18 mouse cellular contexts compared by ENCODE assay signal in the genomic region with DNA sequence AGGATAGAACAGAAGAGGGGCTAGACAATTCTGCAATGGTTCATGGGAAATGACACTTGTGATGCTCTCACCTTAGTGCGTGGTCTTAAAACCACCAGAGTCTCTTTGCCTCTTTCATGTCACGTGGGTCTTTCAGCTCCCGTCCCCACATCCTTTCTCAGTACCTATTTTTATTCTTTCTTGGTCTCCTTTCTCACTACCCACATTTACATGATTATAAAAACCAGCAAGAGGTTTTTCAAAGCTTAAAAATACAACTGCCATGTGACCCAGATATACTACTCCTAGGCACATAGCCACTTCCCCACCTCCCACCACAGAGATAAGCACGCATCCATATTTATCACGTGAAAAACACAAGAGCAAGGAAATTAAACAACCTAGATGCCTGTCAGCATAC. TPM values are rescaled to one million over a fixed set of nuclear protein-coding genes. Genes with fewer than 3 reads are reported as not detected.
DNase-seq lines count a peak whose midpoint lies in the region; ATAC-seq and TF ChIP-seq lines count a peak whose summit lies in the region.
"Had no signal": no experiment of that assay in that cellular context is flagged by ENCODE, and none has a peak within 500 bp of the region (broad histone marks: within the 10 kb centered on the region; RNA-seq: fewer than 3 reads in every experiment).

No protein-coding gene starts in this region.

- H3K27me3 ChIP-seq in MEL (ENCODE audit: control insufficient read depth in 1 of 2, insufficient read depth in 2 of 2, low read length in 2 of 2), result no peaks in the 10 kb centered on the region
- H3K27me3 ChIP-seq in heart, embryonic 10.5 days (ENCODE audit: insufficient read depth, poor library complexity, severe bottlenecking), result no peaks in the 10 kb centered on the region
- no peaks in the 10 kb centered on the region for H3K27me3 ChIP-seq in lung, postnatal 0 days (replicated peaks; ENCODE audit: insufficient read depth, low read length)
- H3K27me3 ChIP-seq: hindbrain, embryonic 13.5 days; lung, embryonic 15.5 days; megakaryocyte, embryonic 14.5 days had no signal

- H3K4me1 ChIP-seq in MEL (ENCODE audit: control insufficient read depth in 1 of 2, insufficient read depth in 2 of 2, low read length in 2 of 2), result peaks cover 7 to 28% of the 10 kb centered on the region in 2 experiments
- H3K4me1 ChIP-seq in heart, embryonic 10.5 days, result peaks cover 15% of the 10 kb centered on the region
- no peaks in the 10 kb centered on the region for H3K4me1 ChIP-seq in lung, postnatal 0 days (ENCODE audit: insufficient read depth, low read depth, low read length)
- H3K4me1 ChIP-seq: hindbrain, embryonic 13.5 days had no signal

- 82% methylated on average over 5 of the region's 5 CpGs for WGBS in heart, embryonic 10.5 days
- WGBS in lung, postnatal 0 days, result 81% methylated on average over 5 of the region's 5 CpGs

- TF ChIP-seq RAD21 in MEL (IDR thresholded peaks at IDR 0.05; ENCODE audit: low read depth, low read length), result no peak

- no peak for TF ChIP-seq CTCF in MEL (IDR thresholded peaks at IDR 0.05 in 2 of 3, conservative IDR thresholded peaks at IDR 0.05 in 1 of 3; ENCODE audit: control insufficient read depth in 1 of 3, insufficient read depth in 1 of 3, low read depth in 2 of 3, low read length in 3 of 3, poor library complexity in 1 of 3, severe bottlenecking in 1 of 3)
- no peak for TF ChIP-seq CTCF in lung, postnatal 0 days (IDR thresholded peaks at IDR 0.05)

- H3K4me2 ChIP-seq in lung, postnatal 0 days (replicated peaks; ENCODE audit: low read depth, low read length), result no peak overlapping the region
- H3K4me2 ChIP-seq: hindbrain, embryonic 13.5 days; lung, embryonic 15.5 days had no signal

- ATAC-seq in megakaryocyte progenitor cell, adult 5-6 weeks (replicated peaks; ENCODE audit: poor library complexity), result 0 out of 2 replicates have a peak, but pooled peaks have one; percentile 26
- no peak for ATAC-seq in lung, postnatal 0 days
- ATAC-seq: forebrain, embryonic 16.5 days had no signal

- H3K4me3 ChIP-seq in MEL (ENCODE audit: control insufficient read depth in 1 of 2, insufficient read depth in 1 of 2, low read depth in 2 of 2, low read length in 2 of 2), result no peak overlapping the region
- H3K4me3 ChIP-seq in heart, embryonic 10.5 days, result no peak overlapping the region
- H3K4me3 ChIP-seq in lung, postnatal 0 days (ENCODE audit: low read depth, low read length), result no peak overlapping the region
- H3K4me3 ChIP-seq: erythroblast, embryonic 14.5 days; hindbrain, embryonic 13.5 days; lung, embryonic 15.5 days; megakaryocyte, embryonic 14.5 days had no signal

- H3K27ac ChIP-seq in MEL (ENCODE audit: control insufficient read depth, low read depth, low read length), result no peak overlapping the region
- no peak overlapping the region for H3K27ac ChIP-seq in heart, embryonic 10.5 days
- no peak overlapping the region for H3K27ac ChIP-seq in lung, postnatal 0 days (ENCODE audit: low read length)
- H3K27ac ChIP-seq: hindbrain, embryonic 13.5 days; lung, embryonic 15.5 days had no signal

- H3K9me3 ChIP-seq in MEL (replicated peaks; ENCODE audit: insufficient read depth, low read length), result no peaks in the 10 kb centered on the region
- H3K9me3 ChIP-seq in heart, embryonic 10.5 days, result no peaks in the 10 kb centered on the region
- H3K9me3 ChIP-seq in lung, postnatal 0 days (ENCODE audit: low read length), result no peaks in the 10 kb centered on the region
- H3K9me3 ChIP-seq: hindbrain, embryonic 13.5 days; lung, embryonic 15.5 days; megakaryocyte, embryonic 14.5 days had no signal

- H3K9ac ChIP-seq in MEL (ENCODE audit: control insufficient read depth, low read depth, low read length, poor library complexity, severe bottlenecking), result no peak overlapping the region
- H3K9ac ChIP-seq in lung, postnatal 0 days (replicated peaks; ENCODE audit: low read depth), result no peak overlapping the region
- H3K9ac ChIP-seq: hindbrain, embryonic 13.5 days; lung, embryonic 15.5 days had no signal

- no peaks in the 10 kb centered on the region for H3K79me2 ChIP-seq in MEL (ENCODE audit: control insufficient read depth, insufficient read depth, low read length, poor library complexity)

- peaks cover 0 to 17% of the 10 kb centered on the region in 2 experiments; a peak in 2 of 4 replicates for H3K36me3 ChIP-seq in MEL (ENCODE audit: control insufficient read depth in 1 of 2, insufficient read depth in 2 of 2, low read length in 2 of 2)
- no peaks in the 10 kb centered on the region for H3K36me3 ChIP-seq in heart, embryonic 10.5 days
- no peaks in the 10 kb centered on the region for H3K36me3 ChIP-seq in lung, postnatal 0 days (ENCODE audit: insufficient read depth, low read length)
- H3K36me3 ChIP-seq: hindbrain, embryonic 13.5 days; lung, embryonic 15.5 days had no signal

- no peak for TF ChIP-seq POLR2A in MEL (IDR thresholded peaks at IDR 0.05; ENCODE audit: control insufficient read depth in 1 of 2, insufficient read depth in 1 of 2, low read depth in 1 of 2, low read length in 2 of 2, poor library complexity in 1 of 2)

- DNase-seq in CD4-positive, CD25-positive, alpha-beta regulatory T cell, adult 2 months (ENCODE audit: low read depth, low spot score), result peak; percentile 79
- DNase-seq in MEL (ENCODE audit: low read depth, low spot score), result peak; percentile 43
- DNase-seq in thymus, postnatal 0 days (ENCODE audit: low spot score), result peak; percentile 85
- DNase-seq in urinary bladder, adult 18-20 months (ENCODE audit: low spot score in 2 of 2), result no peak
- DNase-seq in heart, embryonic 10.5 days (ENCODE audit: low spot score), result no peak
- no peak for DNase-seq in lung, postnatal 0 days (ENCODE audit: low spot score)
- DNase-seq: adrenal gland, adult 2 months; cerebellum, adult 2 months; gastrocnemius, postnatal 10 days; heart, postnatal 10 days; kidney, adult 11 months; kidney, postnatal 14 days had no signal

- peak; percentile 26 to 40; a peak in 1 of 4 replicates for TF ChIP-seq EP300 in MEL (IDR thresholded peaks at IDR 0.05; ENCODE audit: low read depth in 1 of 2, low read length in 2 of 2)
- TF ChIP-seq EP300 in lung, postnatal 0 days (IDR thresholded peaks at IDR 0.05), result no peak

TF ChIP-seq in MEL, 35 proteins besides CTCF, POLR2A, EP300 and RAD21:
- TF ChIP-seq GABPA (IDR thresholded peaks at IDR 0.05; ENCODE audit: low read depth, low read length), result no peak
- peak; percentile 87 for TF ChIP-seq USF1 (IDR thresholded peaks at IDR 0.05; ENCODE audit: low read depth, low read length)
- peak; percentile 58 for TF ChIP-seq GATA1 (IDR thresholded peaks at IDR 0.05; ENCODE audit: low read depth, low read length)
- no peak for TF ChIP-seq TCF12 (IDR thresholded peaks at IDR 0.05; ENCODE audit: low read depth, low read length)
- no peak for TF ChIP-seq UBTF (IDR thresholded peaks at IDR 0.05; ENCODE audit: borderline replicate concordance, insufficient read depth, low read depth, low read length)
- peak; percentile 91 for TF ChIP-seq BHLHE40 (IDR thresholded peaks at IDR 0.05; ENCODE audit: borderline replicate concordance, low read depth, low read length)
- TF ChIP-seq ZNF384 (IDR thresholded peaks at IDR 0.05; ENCODE audit: low read depth, low read length), result no peak
- no peak for TF ChIP-seq MAZ (IDR thresholded peaks at IDR 0.05; ENCODE audit: low read depth, low read length)
- TF ChIP-seq CHD2 (IDR thresholded peaks at IDR 0.05; ENCODE audit: low read length), result no peak
- TF ChIP-seq TBP (IDR thresholded peaks at IDR 0.05; ENCODE audit: low read depth, low read length), result no peak
- TF ChIP-seq ETS1 (IDR thresholded peaks at IDR 0.05; ENCODE audit: low read depth, low read length), result peak; percentile 53
- no peak; the same call in 1 of the 2 replicates for TF ChIP-seq MXI1 (IDR thresholded peaks at IDR 0.05; ENCODE audit: low read depth, low read length)
- no peak for TF ChIP-seq POLR2AphosphoS5 (IDR thresholded peaks at IDR 0.05; ENCODE audit: borderline replicate concordance, low read depth, low read length)
- peak; percentile 53; the same call in 1 of the 2 replicates for TF ChIP-seq MAX (IDR thresholded peaks at IDR 0.05; ENCODE audit: low read length)
- no peak for TF ChIP-seq ZMIZ1 (IDR thresholded peaks at IDR 0.05; ENCODE audit: low read depth, low read length)
- TF ChIP-seq POLR2AphosphoS2 (IDR thresholded peaks at IDR 0.05; ENCODE audit: low read length), result no peak
- 0 out of 4 replicates have a peak, but pooled peaks of 1 of the 2 experiments have one; percentile 24 for TF ChIP-seq USF2 (IDR thresholded peaks at IDR 0.05; ENCODE audit: borderline replicate concordance in 1 of 2, insufficient read depth in 1 of 2, low read depth in 1 of 2, low read length in 2 of 2)
- TF ChIP-seq NRF1 (IDR thresholded peaks at IDR 0.05; ENCODE audit: insufficient read depth, low read depth, low read length, poor library complexity, severe bottlenecking), result no peak
TF ChIP-seq in MEL: peak in this region for 6.

RNA-seq across cellular contexts. Expression of gene Herpud2, which starts 45.1 kb away (rescaled TPM):
- 4.3 and 5.5 TPM in 2 replicates for total RNA-seq in MEL (2012; rRNA removed)
- polyA plus RNA-seq in MEL (2012; ENCODE audit: insufficient read depth in 1 of 2, insufficient read length in 2 of 2, low read depth in 1 of 2, low replicate concordance in 2 of 2, missing spikeins in 1 of 2), result 10 to 100 TPM in 1 of 2 experiments, not detected in 1; 17.2 TPM
- total RNA-seq in megakaryocyte progenitor cell, adult 5-6 weeks (2015), result 36.6 and 36.8 TPM in 2 replicates
- total RNA-seq in megakaryocyte progenitor cell, adult 5-6 weeks (2017), result 12.0 and 18.2 TPM in 2 replicates
- polyA plus RNA-seq in thymus, postnatal 0 days (2015; fragmentation: Nextera tagmentation; extraction: Ambion mirVana), result 23.4 and 30.4 TPM in 2 replicates
- 23.7 and 25.6 TPM in 2 replicates for polyA plus RNA-seq in heart, embryonic 10.5 days (2016; fragmentation: Nextera tagmentation; extraction: Ambion mirVana)
- polyA plus RNA-seq in lung, postnatal 0 days (2015; fragmentation: Nextera tagmentation; extraction: Ambion mirVana), result 36.2 and 39.3 TPM in 2 replicates

RNA-seq across cellular contexts. Expression of gene Sept7, which starts 55.5 kb away (rescaled TPM):
- 67.0 and 75.2 TPM in 2 replicates for total RNA-seq in MEL (2012; rRNA removed)
- polyA plus RNA-seq in MEL (2012; ENCODE audit: insufficient read depth in 1 of 2, insufficient read length in 2 of 2, low read depth in 1 of 2, low replicate concordance in 2 of 2, missing spikeins in 1 of 2), result 100 to 1,000 TPM in 1 of 2 experiments, 10 to 100 TPM in 1; 66.7 to 254 TPM
- 186 and 197 TPM in 2 replicates for total RNA-seq in megakaryocyte progenitor cell, adult 5-6 weeks (2015)
- total RNA-seq in megakaryocyte progenitor cell, adult 5-6 weeks (2017), result 263 and 294 TPM in 2 replicates
- 259 and 261 TPM in 2 replicates for polyA plus RNA-seq in thymus, postnatal 0 days (2015; fragmentation: Nextera tagmentation; extraction: Ambion mirVana)
- 258 and 291 TPM in 2 replicates for polyA plus RNA-seq in heart, embryonic 10.5 days (2016; fragmentation: Nextera tagmentation; extraction: Ambion mirVana)
- polyA plus RNA-seq in lung, postnatal 0 days (2015; fragmentation: Nextera tagmentation; extraction: Ambion mirVana), result 237 and 274 TPM in 2 replicates

Comparison
In these comparisons a context has a peak if more than half of its experiments do, and no peak if none do; other contexts are left out.
1. DNase-seq: peak in CD4-positive, CD25-positive, alpha-beta regulatory T cell, adult 2 months (single experiment), MEL (single experiment) and thymus, postnatal 0 days (single experiment); none in urinary bladder, adult 18-20 months (0 of 2), heart, embryonic 10.5 days (single experiment) and lung, postnatal 0 days (single experiment).